8 mouse cellular contexts compared by ENCODE assay signal in the genomic region with DNA sequence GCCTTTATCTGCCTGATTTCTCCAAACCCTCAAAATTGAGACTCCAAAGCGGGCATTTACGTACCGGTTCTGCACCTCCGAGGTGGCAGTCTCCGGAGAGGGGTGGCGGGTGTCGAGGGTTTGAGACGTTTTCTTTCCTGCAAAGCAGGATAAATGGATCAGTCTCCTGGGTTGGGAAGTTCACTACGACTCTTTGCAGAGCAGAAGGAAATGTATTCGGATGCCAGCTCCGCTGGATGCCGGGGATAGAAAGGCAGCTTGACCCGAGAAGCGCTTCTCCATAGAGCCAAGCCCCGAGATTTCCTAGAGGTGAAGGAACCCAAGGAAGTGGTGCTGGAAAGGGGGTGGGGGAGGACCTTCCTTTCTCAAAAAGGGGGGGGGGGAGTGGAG. TPM values are rescaled to one million over a fixed set of nuclear protein-coding genes. Genes with fewer than 3 reads are reported as not detected.
DNase-seq lines count a peak whose midpoint lies in the region; ATAC-seq and TF ChIP-seq lines count a peak whose summit lies in the region.

No protein-coding gene starts in this region.

- DNase-seq in kidney, postnatal 10 days: peak; percentile 7
- DNase-seq in kidney, postnatal 36 days: no peak
- DNase-seq in embryo, embryonic 10.5 days (ENCODE audit: low spot score): peak; percentile 43
- peak; percentile 60 for DNase-seq in hindbrain, embryonic 11.5 days (ENCODE audit: low spot score)
- DNase-seq in midbrain, postnatal 0 days (ENCODE audit: low spot score): peak; percentile 28
- no peak for DNase-seq in layer of hippocampus, adult 9-11 months
- DNase-seq in c-Kit-positive CD71-positive TER-119-positive erythroid progenitor cells, embryonic 14.5 days (ENCODE audit: low spot score): no peak
- no peak for DNase-seq in cerebellum, adult 11 months

- H3K4me3 ChIP-seq in hindbrain, embryonic 11.5 days (ENCODE audit: low read depth, low read length): peak overlapping the region; percentile 52
- peak overlapping the region; percentile 66 for H3K4me3 ChIP-seq in midbrain, postnatal 0 days (ENCODE audit: low read depth, low read length)

- no peak for TF ChIP-seq CTCF in midbrain, postnatal 0 days (IDR thresholded peaks at IDR 0.05)

- peak overlapping the region; percentile 49 for H3K9ac ChIP-seq in hindbrain, embryonic 11.5 days (ENCODE audit: low read depth, low read length)
- H3K9ac ChIP-seq in midbrain, postnatal 0 days (replicated peaks; ENCODE audit: low read length, poor library complexity, severe bottlenecking): peak overlapping the region; percentile 80

- peak; percentile 6 for ATAC-seq in hindbrain, embryonic 11.5 days (ENCODE audit: low FRiP score)
- ATAC-seq in midbrain, postnatal 0 days (ENCODE audit: low FRiP score): peak; percentile 32; the same call in 1 of the 2 replicates

- no peak overlapping the region for H3K27ac ChIP-seq in hindbrain, embryonic 11.5 days (ENCODE audit: low read depth, low read length)
- H3K27ac ChIP-seq in midbrain, postnatal 0 days (ENCODE audit: low read depth, low read length): peak overlapping the region; percentile 93

- no peaks in the 10 kb centered on the region for H3K36me3 ChIP-seq in hindbrain, embryonic 11.5 days (ENCODE audit: control insufficient read depth, insufficient read depth, low read length)
- H3K36me3 ChIP-seq in midbrain, postnatal 0 days (ENCODE audit: insufficient read depth, low read length): no peaks in the 10 kb centered on the region

- no peaks in the 10 kb centered on the region for H3K9me3 ChIP-seq in hindbrain, embryonic 11.5 days (ENCODE audit: control insufficient read depth, low read length)
- no peaks in the 10 kb centered on the region for H3K9me3 ChIP-seq in midbrain, postnatal 0 days (ENCODE audit: low read length)

- no peaks in the 10 kb centered on the region; the same call in none of the 2 replicates for H3K4me1 ChIP-seq in hindbrain, embryonic 11.5 days (replicated peaks; ENCODE audit: control insufficient read depth, insufficient read depth, low read length)
- H3K4me1 ChIP-seq in midbrain, postnatal 0 days (ENCODE audit: insufficient read depth, low read length): peaks cover 7% of the 10 kb centered on the region; the same call in 1 of the 2 replicates

- H3K27me3 ChIP-seq in hindbrain, embryonic 11.5 days (ENCODE audit: control insufficient read depth, insufficient read depth, low read length): peaks cover 21% of the 10 kb centered on the region
- no peaks in the 10 kb centered on the region for H3K27me3 ChIP-seq in midbrain, postnatal 0 days (ENCODE audit: insufficient read depth, low read length)

- H3K4me2 ChIP-seq in hindbrain, embryonic 11.5 days (replicated peaks; ENCODE audit: low read depth, low read length): peak overlapping the region; percentile 94
- H3K4me2 ChIP-seq in midbrain, postnatal 0 days (ENCODE audit: low read depth, low read length, poor library complexity, severe bottlenecking): peak overlapping the region; percentile 57

- whole genome bisulfite sequencing in hindbrain, embryonic 11.5 days: 2% methylated on average over 15 of the region's 15 CpGs
- WGBS in midbrain, postnatal 0 days: under 1% methylated on average over 15 of the region's 15 CpGs

RNA-seq across cellular contexts. Expression of a gene that starts 0.5 kb away (rescaled TPM):
- polyA plus RNA-seq in hindbrain, embryonic 11.5 days (2014; fragmentation: Nextera tagmentation; extraction: Ambion mirVana): 1.4 and 2.0 TPM in 2 replicates
- total RNA-seq in midbrain, postnatal 0 days (2014; rRNA removed): 64.1 and 71.6 TPM in 2 replicates
- polyA plus RNA-seq in midbrain, postnatal 0 days (2015; fragmentation: Nextera tagmentation; extraction: Ambion mirVana): 73.3 and 76.4 TPM in 2 replicates

Comparison
In these comparisons a context has a peak if more than half of its experiments do, and no peak if none do; other contexts are left out.
1. DNase-seq: peak in kidney, postnatal 10 days (single experiment), embryo, embryonic 10.5 days (single experiment), hindbrain, embryonic 11.5 days (single experiment) and midbrain, postnatal 0 days (single experiment); none in kidney, postnatal 36 days (0 of 2), layer of hippocampus, adult 9-11 months (single experiment), c-Kit-positive CD71-positive TER-119-positive erythroid progenitor cells, embryonic 14.5 days (single experiment) and cerebellum, adult 11 months (single experiment).
2. RNA of a gene that starts 0.5 kb away (polyA plus RNA-seq): 73.3 to 76.4 TPM in midbrain, postnatal 0 days; 1.4 to 2.0 TPM in hindbrain, embryonic 11.5 days; every median in the first group is over 10 times any median in the second.